Mouse (Mus musculus) layer of hippocampus, adult 9-10 months (tissue): ENCODE measurements at regions not wholly inside any gene's neighbourhood (a gene's known extent, or its start where the extent isn't known, plus 50 kb on each side); places are given as distances from the start of the nearest gene placed in this dataset.

Source experiments
- DNase-seq: peaks from one replicate; pipeline ENCODE4 v3.0.0; 2022; ENCODE audit warnings: low spot score

GRCm38 (mm10) chr8:92518486-92518885 lies 155.6 kb upstream of the Irx6 start:
- no peak for DNase-seq

- DNase-seq = no peak
Observed at GRCm38 (mm10) chr8:92522519-92522918, 151.6 kb upstream of the Irx6 start.

GRCm38 (mm10) chr8:92529756-92530155 lies 144.3 kb upstream of the Irx6 start:
- no peak for DNase-seq

- DNase-seq = no peak
Observed at GRCm38 (mm10) chr8:92540636-92541035, 133.5 kb upstream of the Irx6 start.

GRCm38 (mm10) chr8:92545347-92546059 lies 128.6 kb upstream of the Irx6 start:
- no peak for DNase-seq

GRCm38 (mm10) chr8:92555140-92555539 lies 118.9 kb upstream of the Irx6 start:
- no peak for DNase-seq

- DNase-seq = no peak
Observed at GRCm38 (mm10) chr8:92555631-92556030, 118.5 kb upstream of the Irx6 start.

- no peak for DNase-seq
Observed at GRCm38 (mm10) chr8:92562471-92562870, 111.6 kb upstream of the Irx6 start.

- DNase-seq = no peak
Observed at GRCm38 (mm10) chr8:92562962-92563361, 111.1 kb upstream of the Irx6 start.

GRCm38 (mm10) chr8:92569650-92570049 lies 104.4 kb upstream of the Irx6 start:
- no peak for DNase-seq

GRCm38 (mm10) chr8:92579446-92579845 lies 94.6 kb upstream of the Irx6 start:
- DNase-seq = no peak

- DNase-seq = no peak
Observed at GRCm38 (mm10) chr8:92581051-92581450, 93.0 kb upstream of the Irx6 start.

GRCm38 (mm10) chr8:92600766-92601165 lies 73.3 kb upstream of the Irx6 start:
- DNase-seq = no peak

- DNase-seq = no peak
Observed at GRCm38 (mm10) chr8:92602973-92603372, 71.1 kb upstream of the Irx6 start.

- DNase-seq = no peak
Observed at GRCm38 (mm10) chr8:92605631-92606030, 68.5 kb upstream of the Irx6 start.

- DNase-seq = no peak
Observed at GRCm38 (mm10) chr8:92607604-92608003, 66.5 kb upstream of the Irx6 start.

GRCm38 (mm10) chr8:92609908-92610307 lies 64.2 kb upstream of the Irx6 start:
- no peak for DNase-seq

GRCm38 (mm10) chr8:92610487-92611059 lies 63.5 kb upstream of the Irx6 start:
- no peak for DNase-seq

- no peak for DNase-seq
Observed at GRCm38 (mm10) chr8:92613486-92613885, 60.6 kb upstream of the Irx6 start.

GRCm38 (mm10) chr8:92616341-92617115 lies 57.6 kb upstream of the Irx6 start:
- DNase-seq = no peak

GRCm38 (mm10) chr8:92618281-92618680 lies 55.8 kb upstream of the Irx6 start:
- DNase-seq = no peak
